In the genomic region with DNA sequence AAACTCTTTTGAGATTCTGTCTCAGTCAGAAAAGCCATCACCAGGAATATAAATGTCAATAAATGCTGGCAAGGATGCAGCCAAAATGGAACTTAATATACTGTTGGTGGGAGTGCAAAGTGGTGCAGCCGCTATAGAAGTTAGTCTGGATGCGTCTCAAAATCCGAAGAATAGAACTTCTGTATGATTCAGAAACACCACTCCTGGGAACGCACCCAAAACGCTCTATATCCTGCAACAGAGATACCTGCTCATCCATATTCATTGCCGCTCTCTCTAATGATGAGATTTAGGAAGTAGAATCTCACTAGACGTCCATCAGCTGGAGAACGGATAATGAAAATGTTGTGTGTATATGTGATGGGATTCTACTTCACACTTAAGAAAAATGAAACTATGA, we compare ENCODE assay signal across 30 mouse cellular contexts.
DNase-seq lines count a peak whose midpoint lies in the region; ATAC-seq lines count a peak whose summit lies in the region.
"Had no signal": no experiment of that assay in that cellular context is flagged by ENCODE, and none has a peak within 500 bp of the region (broad histone marks: within the 10 kb centered on the region; RNA-seq: fewer than 3 reads in every experiment).

No protein-coding gene starts in this region.

- H3K36me3 ChIP-seq in kidney, embryonic 15.5 days: no peaks in the 10 kb centered on the region
- H3K36me3 ChIP-seq: embryonic facial prominence, embryonic 10.5 days; embryonic facial prominence, embryonic 15.5 days; forebrain, embryonic 12.5 days; heart, embryonic 13.5 days; limb, embryonic 12.5 days; lung, embryonic 15.5 days had no signal

- no peaks in the 10 kb centered on the region for H3K9me3 ChIP-seq in kidney, embryonic 15.5 days (replicated peaks)
- H3K9me3 ChIP-seq: embryonic facial prominence, embryonic 10.5 days; embryonic facial prominence, embryonic 15.5 days; forebrain, embryonic 12.5 days; heart, embryonic 13.5 days; lung, embryonic 15.5 days had no signal

- H3K4me1 ChIP-seq in kidney, embryonic 15.5 days: no peaks in the 10 kb centered on the region
- H3K4me1 ChIP-seq: embryonic facial prominence, embryonic 10.5 days; embryonic facial prominence, embryonic 15.5 days; forebrain, embryonic 12.5 days; heart, embryonic 13.5 days; limb, embryonic 12.5 days; lung, embryonic 15.5 days had no signal

- WGBS in kidney, embryonic 15.5 days: 93% methylated on average over 8 of the region's 8 CpGs

- peak; percentile 93 for ATAC-seq in frontal cortex, adult (ENCODE audit: low TSS enrichment)
- ATAC-seq in kidney, embryonic 15.5 days (replicated peaks; ENCODE audit: low FRiP score): no peak
- ATAC-seq: activated CD4-positive, CD25-positive, alpha-beta regulatory T cell, adult 4 months; forebrain, postnatal 0 days; midbrain, embryonic 16.5 days had no signal

- no peak overlapping the region for H3K27ac ChIP-seq in kidney, embryonic 15.5 days
- H3K27ac ChIP-seq: embryonic facial prominence, embryonic 10.5 days; embryonic facial prominence, embryonic 15.5 days; forebrain, embryonic 12.5 days; gastrocnemius, adult 2 months; heart, adult 2 months; heart, embryonic 13.5 days; hindbrain, embryonic 14.5 days; kidney, postnatal 0 days; limb, embryonic 12.5 days; lung, embryonic 15.5 days had no signal

- H3K27me3 ChIP-seq in kidney, embryonic 15.5 days: no peaks in the 10 kb centered on the region
- H3K27me3 ChIP-seq: CH12.LX; embryonic facial prominence, embryonic 15.5 days; forebrain, embryonic 12.5 days; heart, embryonic 13.5 days; limb, embryonic 12.5 days; lung, embryonic 15.5 days had no signal

- DNase-seq in frontal cortex, postnatal 14 days (ENCODE audit: low spot score in 2 of 2): no peak
- DNase-seq in left cerebral cortex, adult 18-20 months (ENCODE audit: low spot score in 2 of 2): peak; percentile 51 to 53
- DNase-seq in left cerebral cortex, postnatal 4 days: no peak
- peak; percentile 36 to 47 for DNase-seq in left cerebral cortex, postnatal 36 days (ENCODE audit: low spot score in 2 of 2)
- peak; percentile 18 to 47 for DNase-seq in right cerebral cortex, postnatal 36 days (ENCODE audit: low spot score in 2 of 2)
- no peak for DNase-seq in spleen, adult 18-20 months
- DNase-seq: adrenal gland, adult 2 months; adrenal gland, postnatal 36 days; cerebellum, adult 2 months; cerebellum, postnatal 25 days; forebrain, postnatal 0 days; gastrocnemius, adult 2 months; heart, adult 2 months; heart, postnatal 10 days; kidney, adult 18-20 months; kidney, postnatal 4 days had no signal

- H3K4me3 ChIP-seq in kidney, embryonic 15.5 days (replicated peaks): no peak overlapping the region
- H3K4me3 ChIP-seq: embryonic facial prominence, embryonic 10.5 days; embryonic facial prominence, embryonic 15.5 days; forebrain, embryonic 12.5 days; gastrocnemius, adult 2 months; heart, adult 2 months; heart, embryonic 13.5 days; limb, embryonic 12.5 days; lung, embryonic 15.5 days had no signal

- H3K4me2 ChIP-seq in kidney, embryonic 15.5 days: no peak overlapping the region
- H3K4me2 ChIP-seq: embryonic facial prominence, embryonic 15.5 days; forebrain, embryonic 12.5 days; heart, embryonic 13.5 days; hindbrain, embryonic 14.5 days; limb, embryonic 12.5 days; lung, embryonic 15.5 days; midbrain, embryonic 11.5 days had no signal

- H3K9ac ChIP-seq in kidney, embryonic 15.5 days: no peak overlapping the region
- H3K9ac ChIP-seq: embryonic facial prominence, embryonic 15.5 days; forebrain, embryonic 12.5 days; forebrain, postnatal 0 days; heart, embryonic 13.5 days; hindbrain, embryonic 14.5 days; limb, embryonic 12.5 days; lung, embryonic 15.5 days had no signal

- intact Hi-C loops in left cerebral cortex, postnatal 4 days (cut with DNase I): no loop called here
- intact Hi-C loops in left cerebral cortex, postnatal 36 days (cut with DNase I): no loop called here

Comparison
In these comparisons a context has a peak if more than half of its experiments do, and no peak if none do; other contexts are left out.
1. DNase-seq: peak in left cerebral cortex, adult 18-20 months (2 of 2), left cerebral cortex, postnatal 36 days (2 of 2) and right cerebral cortex, postnatal 36 days (2 of 2); none in frontal cortex, postnatal 14 days (0 of 2), left cerebral cortex, postnatal 4 days (single experiment) and spleen, adult 18-20 months (0 of 2).